Mouse (Mus musculus): ENCODE measurements around the gene Cdh11. TPM values are rescaled to one million over a fixed set of nuclear protein-coding genes. Genes with fewer than 3 reads are reported as not detected.

Gene Cdh11
- total RNA-seq, 1 experiment from 2014 or later = 0.05 TPM

DNA sequence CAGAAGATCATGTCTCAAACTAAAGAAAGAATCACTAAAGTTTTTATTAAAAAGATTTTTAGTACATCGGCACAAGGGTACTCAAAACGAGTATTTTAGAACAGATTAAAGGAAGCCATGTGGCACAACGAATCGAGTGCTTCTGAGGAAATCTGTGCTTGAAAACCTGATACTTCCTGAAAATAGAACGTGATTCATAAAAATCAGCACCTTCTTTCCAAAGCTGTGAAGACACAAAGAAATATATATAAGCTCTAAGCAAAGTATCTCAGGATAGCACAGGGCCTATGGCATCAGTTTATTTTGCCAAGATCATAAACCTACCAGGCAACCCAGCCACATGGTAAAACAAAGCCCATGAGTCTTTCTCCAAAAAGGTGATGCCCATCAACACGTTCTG is 191.5 kb downstream of the Cdh11 start:
- no peak for ATAC-seq (replicated peaks in 1 of 2; ENCODE audit: insufficient read depth in 1 of 2, low FRiP score in 2 of 2, low TSS enrichment in 1 of 2, low read depth in 1 of 2, poor library complexity in 2 of 2, severe bottlenecking in 2 of 2)

Measured in hematopoietic stem cell, adult 5-6 weeks (primary cell).